Mouse (Mus musculus) thymus, adult 2 months (tissue): Measurements from ENCODE around the gene Stk10.

Experiments used
- CTCF ChIP-seq: fragments of 200-500 bp; IDR thresholded peaks from 2 replicates; pipeline ENCODE4 v1.5.1; 2012; ENCODE audit warnings: mild to moderate bottlenecking, control low read depth, low read length, moderate library complexity, borderline replicate concordance; ENCODE audit not compliant: control insufficient read depth, poor library complexity, insufficient read depth; ENCODE audit errors: extremely low read depth
- POLR2A ChIP-seq: fragments of 200-500 bp; IDR thresholded peaks from 2 replicates; pipeline ENCODE4 v1.6.1; 2012; ENCODE audit warnings: mild to moderate bottlenecking, low read length, control low read depth, moderate library complexity; ENCODE audit not compliant: control insufficient read depth, poor library complexity, insufficient read depth; ENCODE audit errors: extremely low read depth

GRCm38 (mm10) chr11:32486621-32487020 lies 46.5 kb upstream of the Stk10 start:
- no peak for TF ChIP-seq POLR2A
- TF ChIP-seq CTCF, result no peak
